Mouse (Mus musculus) T-helper 1 cell (primary cell): ENCODE data around the gene Tbc1d10c.

Source experiments
- in situ Hi-C: fragments of 300-600 bp; cut with MboI, MseI; formaldehyde crosslinking; loops from one replicate; pipeline ENCODE4 v1.15.1; 2025; ENCODE audit warnings: high pct_unique_total_duplicates

Gene Tbc1d10c

GRCm38 (mm10) chr19:4159049-4159448 is 32.0 kb downstream of the Tbc1d10c start:
- in situ Hi-C loops, result no loop called here

GRCm38 (mm10) chr19:4156771-4157170 is 34.3 kb downstream of the Tbc1d10c start:
- in situ Hi-C loops, result no loop called here

- in situ Hi-C loops, result no loop called here
Observed at GRCm38 (mm10) chr19:4156073-4156579, 35.0 kb downstream of the Tbc1d10c start.

GRCm38 (mm10) chr19:4155223-4156072 is 35.6 kb downstream of the Tbc1d10c start:
- in situ Hi-C loops, result no loop called here

GRCm38 (mm10) chr19:4154437-4155222 is 36.5 kb downstream of the Tbc1d10c start:
- in situ Hi-C loops, result no loop called here

- in situ Hi-C loops, result no loop called here
Observed at GRCm38 (mm10) chr19:4153232-4153654, 37.8 kb downstream of the Tbc1d10c start, which contains the start of gene Ptprcap. TSS of gene Ptprcap (plus strand) at chr19:4153604.

- in situ Hi-C loops, result no loop called here
Observed at GRCm38 (mm10) chr19:4152445-4153231, 38.4 kb downstream of the Tbc1d10c start.

- in situ Hi-C loops, result no loop called here
Observed at GRCm38 (mm10) chr19:4151898-4152297, 39.2 kb downstream of the Tbc1d10c start.

- in situ Hi-C loops, result no loop called here
Observed at GRCm38 (mm10) chr19:4151488-4151860, 39.6 kb downstream of the Tbc1d10c start.

- in situ Hi-C loops, result no loop called here
Observed at GRCm38 (mm10) chr19:4150567-4151487, 40.3 kb downstream of the Tbc1d10c start.

- in situ Hi-C loops, result no loop called here
Observed at GRCm38 (mm10) chr19:4149764-4150461, 41.2 kb downstream of the Tbc1d10c start.

GRCm38 (mm10) chr19:4149283-4149682 is 41.8 kb downstream of the Tbc1d10c start:
- in situ Hi-C loops, result no loop called here

GRCm38 (mm10) chr19:4148819-4149218 is 42.3 kb downstream of the Tbc1d10c start:
- in situ Hi-C loops, result no loop called here

- in situ Hi-C loops, result no loop called here
Observed at GRCm38 (mm10) chr19:4148491-4148806, 42.6 kb downstream of the Tbc1d10c start, which contains the start of gene Coro1b. TSS of gene Coro1b (plus strand) at chr19:4148619.

- in situ Hi-C loops, result no loop called here
Observed at GRCm38 (mm10) chr19:4147782-4148490, 43.1 kb downstream of the Tbc1d10c start.

- in situ Hi-C loops, result no loop called here
Observed at GRCm38 (mm10) chr19:4147022-4147405, 44.1 kb downstream of the Tbc1d10c start.

GRCm38 (mm10) chr19:4146366-4147021 is 44.6 kb downstream of the Tbc1d10c start:
- in situ Hi-C loops, result no loop called here

GRCm38 (mm10) chr19:4145936-4146335 is 45.1 kb downstream of the Tbc1d10c start:
- in situ Hi-C loops, result no loop called here
